Mouse (Mus musculus) lung, postnatal 0 days (tissue): ENCODE measurements around the gene Rtn4ip1.

Experiments
- CTCF ChIP-seq: IDR thresholded peaks from 2 replicates; pipeline ENCODE4 v1.5.1; 2016; ENCODE audit warnings: antibody characterized with exemption, mild to moderate bottlenecking
- EP300 ChIP-seq: IDR thresholded peaks from 2 replicates; pipeline ENCODE4 v1.6.1; 2016; ENCODE audit warnings: antibody characterized with exemption, mild to moderate bottlenecking, control low read depth

DNA sequence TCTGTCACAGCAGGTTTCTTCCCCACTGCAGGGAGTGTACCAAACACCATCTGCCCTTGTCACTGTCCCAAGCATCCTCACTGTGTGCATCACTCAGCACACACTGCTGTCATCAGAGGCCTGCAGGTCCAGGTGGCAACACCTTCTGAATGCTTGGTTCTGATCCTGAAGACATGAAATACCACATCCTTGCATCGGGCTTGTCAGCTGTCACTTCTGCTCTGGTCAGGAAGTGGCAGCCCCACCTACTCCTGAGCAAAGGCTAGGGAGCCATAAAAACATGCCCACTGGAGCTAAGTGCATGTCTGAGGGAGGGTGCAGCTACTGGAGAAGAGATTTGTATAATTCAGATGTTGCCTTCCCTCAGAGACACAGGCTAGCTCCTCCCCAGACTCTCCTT is 78.5 kb downstream of the Rtn4ip1 start:
- TF ChIP-seq CTCF (no peak), EP300 (no peak)
